Mouse (Mus musculus): ENCODE measurements around the gene Cuzd1.

The Cuzd1 gene

DNA sequence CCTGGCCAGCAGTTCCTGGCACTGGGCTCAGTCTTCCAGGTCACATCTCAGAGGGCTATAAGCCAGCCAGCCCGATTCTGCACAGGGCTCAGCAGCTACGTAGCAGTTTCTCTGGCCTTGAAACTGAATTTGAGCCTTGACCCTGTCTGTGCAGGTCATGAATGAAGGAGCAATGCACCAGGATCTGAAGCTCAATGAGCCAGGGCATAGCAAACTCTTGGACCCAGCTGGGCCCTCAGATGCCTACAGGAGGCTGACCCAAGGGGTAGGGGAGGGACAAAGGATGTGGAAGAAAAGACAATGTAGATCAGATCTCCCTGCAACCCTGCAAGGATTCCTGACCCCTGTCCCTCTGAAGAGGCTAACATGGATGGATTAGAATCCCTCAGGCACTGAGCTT is at the start of gene Cuzd1:
Gene Cuzd1, minus strand, starts transcription at position 101 of the 400 bp plus-strand sequence.
- no peak for DNase-seq

DNA sequence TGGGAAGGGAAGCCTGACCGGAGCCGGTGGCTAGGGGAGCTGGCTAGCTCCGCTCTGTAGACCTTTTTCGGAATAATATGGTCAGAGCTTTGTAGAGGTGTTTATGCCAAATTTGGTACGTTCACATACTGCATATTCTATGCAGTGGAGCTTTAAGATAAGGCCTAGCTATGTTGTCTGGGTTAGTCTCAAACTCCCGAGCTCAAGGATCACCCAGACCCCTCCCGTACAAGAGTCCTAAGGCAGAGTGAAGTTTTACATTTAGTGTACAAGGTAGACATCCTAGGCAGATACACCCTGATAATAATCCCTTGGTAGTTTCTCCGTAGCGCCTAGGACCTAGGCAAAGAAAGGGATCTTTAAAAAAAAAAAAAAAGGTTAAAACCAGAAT is 49.4 kb upstream of the Cuzd1 start:
- no peak for DNase-seq

DNA sequence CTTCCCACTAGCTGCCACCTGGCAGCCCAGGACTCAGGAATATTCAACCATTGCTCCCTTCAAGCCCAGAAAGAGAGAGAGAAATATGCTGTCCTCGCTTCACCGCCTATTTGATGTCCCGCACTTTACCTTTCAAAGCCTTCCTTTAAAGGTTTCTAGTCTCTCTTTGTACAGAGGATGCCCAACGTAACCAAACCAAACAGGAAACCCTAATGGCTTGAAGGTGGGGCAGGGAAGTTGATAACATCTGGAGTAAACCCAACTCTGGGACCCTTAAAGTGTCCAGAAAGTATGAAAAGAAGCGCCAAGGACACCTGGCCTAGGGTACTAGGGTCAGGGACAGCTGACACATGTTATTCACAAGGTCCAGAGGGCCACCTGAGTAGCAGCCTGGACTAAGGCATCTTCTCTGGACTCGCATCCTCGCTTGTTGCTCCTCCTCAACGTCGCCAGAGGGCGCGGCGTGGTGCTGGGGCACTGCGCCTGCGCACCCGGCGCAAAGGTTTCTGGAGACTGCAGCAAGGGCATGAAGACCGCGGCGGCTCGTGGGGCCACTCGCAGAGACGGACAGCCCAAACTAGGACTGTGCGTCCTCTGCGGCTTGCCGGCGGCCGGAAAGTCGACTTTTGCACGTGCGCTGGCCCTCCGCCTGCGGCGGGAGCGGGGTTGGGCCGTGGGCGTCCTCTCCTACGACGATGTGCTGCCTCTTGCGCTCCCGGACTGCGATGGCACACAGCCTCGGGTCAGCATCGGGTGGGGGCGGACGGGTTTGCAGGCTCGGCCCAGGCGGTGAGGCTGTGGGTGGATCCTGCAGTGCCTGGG is 48.8 kb upstream of the Cuzd1 start, which contains the start of gene Pstk:
Gene Pstk, plus strand, starts transcription at position 494 of the 822 bp plus-strand sequence.
- peak; percentile 87 for DNase-seq

DNA sequence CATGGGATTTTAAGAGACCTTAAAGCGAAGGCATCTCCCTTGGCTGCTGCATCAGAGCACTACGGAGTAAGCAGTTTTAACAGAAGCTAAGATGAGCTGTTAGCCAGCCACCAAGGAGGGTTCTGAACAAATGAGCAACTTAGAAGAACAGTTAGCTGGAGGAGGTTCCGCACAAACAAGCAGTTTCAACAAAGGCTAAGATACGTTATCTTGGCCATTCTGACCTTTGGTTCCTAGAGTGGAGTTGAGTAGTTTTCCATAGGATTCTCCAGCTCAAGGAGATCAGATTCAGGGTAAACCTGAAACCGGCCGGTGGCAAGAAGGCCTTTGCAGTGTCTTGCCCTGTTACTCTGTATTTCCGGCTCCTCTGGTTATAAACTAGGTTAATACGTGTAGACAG is 42.0 kb upstream of the Cuzd1 start:
- no peak for DNase-seq

DNA sequence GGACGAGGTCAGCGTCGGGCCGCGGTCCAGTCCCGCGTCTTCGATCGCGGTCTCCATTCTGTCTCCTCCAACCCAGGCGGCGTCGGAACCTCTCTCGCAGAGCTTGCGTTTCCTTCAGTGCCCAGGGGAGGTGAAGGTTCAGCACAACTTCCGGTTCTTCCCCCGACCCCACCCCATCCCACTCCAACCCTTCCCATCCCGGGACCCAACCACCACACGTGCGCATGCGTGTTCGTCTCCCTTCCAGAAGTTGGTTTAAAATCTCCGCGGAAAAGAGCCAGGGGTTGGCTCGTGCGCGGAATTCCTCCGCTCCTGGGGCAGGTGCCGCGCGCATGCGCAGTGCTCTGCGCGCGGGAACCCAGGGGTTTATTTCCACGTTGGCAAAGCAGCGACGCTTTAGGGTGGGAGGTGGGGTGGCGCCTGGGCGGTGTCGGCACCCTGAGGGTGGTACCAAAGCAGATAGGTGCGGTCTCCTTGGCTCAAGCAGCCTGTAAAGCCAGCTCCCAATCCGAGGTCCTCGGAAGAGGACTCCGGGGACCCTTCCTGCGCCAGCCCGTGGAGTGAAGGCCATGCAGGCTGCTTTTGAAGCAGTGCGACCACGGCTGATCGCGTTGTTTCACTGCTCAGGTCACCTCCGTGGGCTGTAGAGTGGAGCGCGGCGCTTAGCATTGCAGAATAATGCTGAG is 40.7 kb upstream of the Cuzd1 start, which contains the start of gene 2310057M21Rik:
Gene 2310057M21Rik, minus strand, starts transcription at position 145 of the 686 bp plus-strand sequence.
- peak; percentile 95 to 97 for DNase-seq

DNA sequence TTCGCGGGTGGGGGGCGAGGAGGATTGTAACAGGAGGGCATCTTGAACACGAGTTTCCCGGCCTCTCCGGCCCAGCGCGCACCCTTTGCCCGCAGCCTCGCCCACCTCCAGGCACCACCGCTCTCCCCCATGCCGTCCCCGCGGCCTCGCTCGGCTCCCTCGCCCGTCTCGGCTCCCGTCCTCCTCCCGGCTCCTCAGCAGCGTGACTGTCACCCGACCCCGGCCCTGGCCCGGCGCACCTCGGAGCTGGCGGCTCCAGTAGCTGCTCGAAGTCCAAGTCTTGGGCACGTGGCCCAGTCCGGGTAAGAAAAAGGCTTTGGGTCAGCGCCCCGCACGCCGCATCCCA is 40.1 kb upstream of the Cuzd1 start:
- no peak for DNase-seq

DNA sequence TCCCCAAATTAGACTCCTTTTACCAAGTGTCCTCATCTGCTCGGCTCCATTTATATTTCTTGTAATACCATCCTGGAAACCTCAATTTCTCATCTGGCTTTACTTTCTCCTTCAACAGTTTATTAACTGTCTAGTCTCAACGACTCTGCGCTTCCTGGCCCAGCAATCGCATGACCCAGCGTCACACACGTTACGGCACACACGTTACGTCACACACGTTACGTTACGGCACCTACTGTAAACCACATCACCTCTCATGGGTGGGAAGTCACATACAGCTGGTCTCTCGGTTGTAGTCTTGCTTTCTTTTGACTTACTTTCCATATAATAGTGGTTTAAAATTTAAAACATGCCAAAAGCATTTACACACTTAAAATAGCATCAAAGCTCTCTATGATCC is 34.0 kb upstream of the Cuzd1 start:
- no peak for DNase-seq

DNA sequence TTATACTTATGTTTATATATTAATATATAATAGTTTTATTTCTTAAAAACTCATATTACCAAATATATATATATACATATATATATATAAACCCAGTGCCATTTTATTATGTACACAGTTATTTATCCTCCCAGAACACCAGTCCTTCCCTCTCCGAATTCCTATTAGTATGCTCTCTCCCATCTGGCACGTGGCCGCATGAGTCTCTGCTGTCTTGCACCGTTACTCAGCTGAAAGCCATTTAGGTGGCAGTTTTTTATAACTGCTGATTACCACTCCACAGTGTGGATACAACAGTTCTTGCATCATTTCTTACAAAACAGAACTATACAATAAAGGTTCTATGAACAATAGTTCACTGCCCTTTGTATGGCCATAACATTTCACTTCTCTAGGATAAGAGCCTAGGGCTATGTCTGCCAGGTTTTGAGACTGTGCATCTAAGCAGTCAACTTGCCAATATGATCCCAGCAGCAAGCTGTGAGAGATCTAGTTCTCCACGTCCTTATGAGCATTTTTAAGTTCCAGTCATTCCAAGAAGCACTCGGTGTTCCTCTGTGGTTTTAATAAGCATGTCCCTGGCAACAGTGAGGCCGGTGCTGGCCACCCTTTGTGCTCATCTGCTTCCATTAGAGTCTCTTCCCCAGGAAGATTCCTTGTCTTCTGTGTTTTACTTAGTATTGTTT is 23.9 kb upstream of the Cuzd1 start:
- DNase-seq, result no peak

DNA sequence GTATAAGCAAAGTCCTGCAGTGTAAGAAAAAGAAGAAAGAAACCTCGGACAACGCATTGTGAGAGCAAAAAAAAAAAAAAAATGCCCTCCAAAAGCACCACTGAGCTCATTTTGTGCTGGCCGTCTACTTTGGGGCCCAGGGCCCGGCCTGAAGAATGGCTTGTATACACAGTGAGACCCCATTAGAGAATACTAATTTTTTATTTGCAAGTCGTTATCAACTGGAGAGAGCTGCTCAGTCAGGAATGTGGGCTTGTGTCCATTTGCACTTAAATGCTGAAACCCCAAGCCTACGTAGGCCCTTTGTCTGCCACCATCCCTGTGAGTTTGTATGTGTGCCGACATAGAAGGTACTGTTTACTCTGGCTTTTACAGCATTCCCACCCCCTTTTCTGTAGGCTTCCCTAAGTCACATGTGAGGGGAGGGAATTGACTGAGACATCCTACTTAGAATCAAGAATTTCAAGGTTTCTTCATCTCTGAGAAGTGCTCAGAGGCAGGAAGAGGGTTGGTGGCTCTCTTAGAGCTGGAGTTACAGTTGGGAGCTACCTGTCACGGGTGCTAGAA is 15.5 kb upstream of the Cuzd1 start:
- DNase-seq, result no peak

DNA sequence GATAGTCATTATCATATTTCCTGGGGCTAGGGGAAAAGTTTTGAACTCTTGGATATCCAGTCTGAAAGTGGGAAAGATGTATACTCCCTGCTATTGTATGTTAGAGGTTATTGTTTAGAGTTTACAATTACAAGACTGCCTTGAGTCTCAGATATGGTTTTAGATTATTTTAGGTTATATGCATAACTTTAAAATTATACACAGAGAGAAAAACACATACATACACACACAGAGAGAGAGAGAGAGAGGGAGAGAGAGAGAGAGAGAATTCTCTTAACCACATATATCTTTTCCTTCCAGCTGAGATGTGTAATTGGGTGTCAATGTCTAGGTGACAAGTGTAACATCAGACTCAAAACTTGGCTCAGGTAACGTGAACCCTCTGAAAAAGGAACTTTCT is 11.5 kb upstream of the Cuzd1 start, which contains the start of gene Fam24a:
Gene Fam24a, plus strand, starts transcription at position 301 of the 400 bp plus-strand sequence.
- no peak for DNase-seq

DNA sequence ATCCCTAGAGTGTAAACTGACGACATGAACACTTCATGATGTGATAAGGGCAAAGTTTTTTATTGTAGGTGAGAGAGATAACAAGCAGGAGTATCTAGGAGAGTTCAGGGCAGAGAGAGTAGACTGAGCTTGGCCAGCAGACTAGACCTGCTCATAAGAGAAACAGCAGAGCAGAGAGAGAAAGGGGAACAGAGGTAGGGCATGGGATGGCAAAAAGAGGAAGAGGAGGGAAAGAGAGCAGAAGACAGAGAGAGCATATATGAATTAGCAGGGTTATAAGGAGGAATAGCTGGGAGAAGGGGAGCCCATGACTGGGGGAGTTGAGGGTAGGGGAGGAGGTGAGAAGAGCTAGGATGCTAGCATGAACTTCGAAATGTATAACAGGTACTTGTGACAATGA is 9.6 kb upstream of the Cuzd1 start:
- DNase-seq, result no peak

DNA sequence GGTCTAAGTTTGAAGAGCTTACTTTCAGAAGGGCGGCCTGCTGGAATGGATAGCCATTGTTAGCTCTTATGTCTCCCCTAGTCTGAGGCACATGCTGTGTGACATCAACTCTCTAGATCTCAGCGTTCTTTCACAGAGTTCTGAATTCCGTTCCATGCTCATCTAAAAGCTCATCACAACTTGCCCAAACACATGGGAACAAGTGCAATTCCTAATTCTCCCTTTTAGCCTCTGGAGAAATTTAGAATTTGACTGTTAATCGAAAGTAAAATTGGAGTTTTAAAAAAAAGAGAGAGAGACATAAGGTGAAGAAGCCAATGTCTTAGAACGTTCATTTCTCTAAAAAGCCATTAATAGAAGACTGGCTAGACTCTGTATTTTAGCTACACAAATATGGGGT is 7.3 kb upstream of the Cuzd1 start, which contains the start of gene Fam24b:
Gene Fam24b, minus strand, starts transcription at position 101 of the 400 bp plus-strand sequence.
- no peak for DNase-seq

DNA sequence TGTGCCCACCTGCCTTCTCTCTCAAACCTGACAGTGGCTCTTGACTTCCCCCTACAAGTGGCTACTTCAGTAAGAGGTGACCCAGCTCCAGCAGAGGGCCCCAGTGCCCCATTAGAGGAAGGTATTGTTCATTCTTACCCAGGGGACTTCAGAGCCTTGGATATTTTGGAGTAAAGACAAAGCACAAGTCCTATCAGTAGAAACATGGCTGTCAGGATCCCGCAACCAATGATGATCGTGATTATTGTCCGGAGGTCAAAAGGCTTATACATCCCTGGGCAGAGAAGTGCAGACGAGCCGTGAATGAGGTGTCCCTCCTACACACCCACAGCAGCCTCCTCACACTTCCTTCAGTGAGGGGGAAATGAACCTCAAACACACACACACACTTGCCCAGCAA is 5.0 kb upstream of the Cuzd1 start:
- no peak for DNase-seq

DNA sequence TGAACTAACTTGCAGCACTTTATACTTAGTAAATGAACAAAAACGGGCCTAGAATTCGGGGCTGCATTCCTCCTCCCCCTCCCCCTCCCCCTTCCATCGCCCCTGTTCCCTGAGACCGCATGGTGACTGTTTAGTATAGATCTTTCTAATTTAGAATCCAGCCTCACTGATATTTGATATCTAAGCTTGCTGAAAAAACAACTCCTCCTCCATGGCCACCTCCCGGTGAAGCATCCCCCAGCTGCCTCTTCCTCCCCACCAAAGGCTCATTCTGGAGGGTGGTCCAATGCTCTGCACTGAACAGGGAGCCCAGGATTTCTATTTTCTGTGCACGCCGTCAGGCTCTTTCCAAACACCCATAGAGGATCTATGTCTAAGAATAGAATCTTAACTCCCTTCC is 3.8 kb downstream of the Cuzd1 start:
- no peak for DNase-seq

DNA sequence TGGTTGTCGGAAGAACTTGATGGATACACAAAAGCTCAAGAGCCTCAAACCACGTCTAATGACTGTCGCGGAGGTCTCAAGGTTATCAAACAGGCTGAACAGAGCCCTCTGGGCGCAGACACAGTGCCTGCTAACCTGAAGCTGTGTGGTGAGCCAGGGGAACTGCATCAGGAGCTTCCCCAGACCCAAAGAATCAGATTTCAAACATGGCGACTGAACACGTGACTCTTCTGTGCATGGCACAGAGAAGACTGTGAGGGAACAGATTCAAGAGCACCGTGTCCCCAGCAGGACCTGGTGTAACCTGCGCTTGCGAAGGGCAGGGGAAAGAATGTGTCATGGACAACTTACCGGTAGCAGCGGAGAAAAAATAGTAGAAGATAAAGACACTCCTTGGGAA is 4.5 kb downstream of the Cuzd1 start:
- no peak for DNase-seq

DNA sequence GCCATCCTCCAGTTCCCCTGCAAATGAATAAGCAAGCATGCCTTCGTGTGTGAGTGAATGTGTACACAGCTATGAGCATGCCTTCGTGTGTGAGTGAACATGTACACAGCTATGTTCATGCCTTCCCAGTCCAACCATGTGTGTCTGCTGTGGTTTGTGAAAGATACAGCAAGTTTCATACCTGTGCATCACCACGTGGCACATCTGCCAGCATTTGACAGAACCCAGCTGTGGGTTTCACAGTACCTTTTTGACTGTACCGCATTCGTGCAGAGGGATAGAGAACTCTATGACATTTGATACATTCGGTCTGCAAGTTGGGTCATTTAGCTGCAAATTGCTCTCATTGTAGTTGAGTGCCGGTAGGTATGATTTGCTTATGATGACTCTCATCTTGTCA is 7.6 kb downstream of the Cuzd1 start:
- DNase-seq, result no peak

DNA sequence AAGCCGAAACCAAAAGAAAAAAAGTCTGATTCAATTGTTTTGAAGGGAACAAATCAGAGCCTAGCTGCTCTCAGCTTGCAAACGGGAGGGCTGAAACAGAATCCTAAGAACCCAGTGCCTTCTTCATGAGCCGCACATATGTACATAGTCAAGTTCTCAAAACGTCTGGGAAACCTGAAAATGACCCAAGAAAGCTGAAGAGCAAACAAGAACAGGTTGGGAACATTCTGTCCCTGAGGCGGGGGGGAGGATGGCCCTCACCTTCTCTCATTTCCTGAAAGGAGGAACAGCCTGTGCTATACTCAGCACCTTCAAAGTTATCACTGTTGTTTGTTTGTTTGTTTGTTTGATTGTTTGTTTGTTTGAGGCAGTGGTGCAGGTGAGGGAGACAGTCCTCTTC is 15.4 kb downstream of the Cuzd1 start:
- DNase-seq, result no peak

DNA sequence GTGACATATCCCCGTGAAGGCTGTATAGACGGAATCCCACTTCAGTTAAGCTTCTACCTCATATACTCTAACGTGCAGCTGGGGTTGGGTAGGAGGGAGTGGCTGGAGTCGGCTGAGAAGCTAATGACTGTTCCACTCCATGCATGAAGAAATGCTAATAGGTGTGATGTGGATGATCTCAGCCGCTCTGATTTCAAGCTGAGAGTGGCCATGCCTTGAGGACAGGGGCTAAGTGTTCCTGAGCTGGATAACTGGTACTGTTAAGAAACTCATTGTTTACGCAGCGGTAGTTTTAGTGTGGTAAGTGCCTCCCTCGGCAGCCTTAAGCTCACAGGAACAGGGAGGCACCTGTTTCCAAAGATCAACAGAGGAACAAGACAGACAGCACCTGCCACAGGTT is 18.8 kb downstream of the Cuzd1 start:
- peak; percentile 18 to 58 for DNase-seq

DNA sequence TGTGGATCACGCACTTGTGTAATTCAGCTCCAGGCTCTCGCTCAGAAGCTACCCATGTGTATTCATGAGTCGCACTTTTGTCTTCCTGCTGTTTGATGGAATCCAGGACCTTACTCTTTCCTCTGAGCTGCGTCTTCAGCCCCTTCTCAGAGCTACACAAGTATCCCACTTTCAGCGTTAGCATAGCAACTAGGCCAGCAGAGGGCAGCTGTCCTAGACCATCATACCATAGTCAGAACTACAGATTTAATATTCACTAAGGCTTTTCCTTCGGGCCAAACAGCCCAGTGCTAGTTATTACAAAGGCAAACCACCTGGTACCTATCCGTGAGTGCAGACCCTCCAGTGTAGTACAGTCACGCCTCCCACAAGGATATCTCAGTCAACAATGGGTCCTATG is 24.9 kb downstream of the Cuzd1 start:
- DNase-seq, result no peak

DNA sequence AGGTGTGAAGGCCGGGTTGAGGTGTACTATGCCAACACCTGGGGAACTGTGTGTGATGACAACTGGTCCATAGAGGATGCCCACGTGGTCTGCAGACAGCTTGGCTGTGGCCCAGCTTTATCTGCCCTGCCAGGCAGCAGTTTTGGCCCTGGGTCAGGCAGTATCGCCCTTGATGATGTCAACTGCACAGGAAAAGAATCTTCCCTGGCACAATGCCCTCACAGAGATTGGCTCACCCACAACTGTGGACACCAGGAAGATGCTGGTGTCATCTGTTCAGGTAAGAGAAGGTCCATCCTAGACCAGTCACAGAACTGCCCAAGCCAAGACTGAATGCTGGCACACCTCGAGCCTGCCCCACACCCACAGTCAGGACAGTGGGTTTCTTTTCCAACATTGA is 56.2 kb downstream of the Cuzd1 start:
- DNase-seq, result no peak

DNA sequence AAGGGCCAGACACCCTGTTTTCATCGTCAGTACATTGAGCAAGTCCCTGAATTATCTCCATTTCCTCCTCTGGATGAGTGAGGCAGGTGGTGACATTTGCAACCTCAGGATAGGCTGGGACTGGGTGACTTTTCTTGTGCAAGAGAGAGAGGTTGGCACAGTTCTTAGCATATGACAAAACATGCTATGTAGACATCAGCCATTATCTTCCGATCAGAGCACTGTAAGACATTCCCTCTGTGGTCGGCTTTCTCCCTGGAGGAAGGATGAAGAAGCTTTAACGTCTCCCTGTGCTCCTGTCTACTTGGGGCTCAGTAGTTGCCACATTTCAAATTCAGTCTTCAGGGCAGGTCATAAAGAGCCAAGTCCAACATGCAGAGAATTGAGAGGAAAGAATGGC is 57.8 kb downstream of the Cuzd1 start:
- DNase-seq, result no peak

DNA sequence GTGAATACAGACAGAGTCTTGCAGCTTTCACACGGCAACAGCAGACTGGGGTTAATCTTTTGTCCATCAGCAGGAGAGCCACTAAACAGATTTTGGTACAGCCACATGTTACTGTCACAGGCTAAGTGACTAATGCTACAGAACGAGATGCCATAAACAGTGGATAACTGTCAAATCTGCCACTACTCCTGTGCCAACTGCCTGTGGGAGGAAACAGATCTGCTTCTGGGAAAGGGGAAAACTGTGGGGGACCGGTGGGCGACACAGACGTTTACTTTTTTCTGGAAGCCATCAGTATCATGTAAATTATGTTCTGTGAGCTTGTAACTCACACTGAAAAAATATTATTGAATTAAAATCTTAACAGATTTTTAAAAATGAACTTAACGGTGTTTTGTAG is 61.1 kb downstream of the Cuzd1 start:
- no peak for DNase-seq
